Mouse (Mus musculus): ENCODE results near the gene Npepps. TPM values are rescaled to one million over a fixed set of nuclear protein-coding genes. Genes with fewer than 3 reads are reported as not detected.

The Npepps gene
- polyA plus RNA-seq, 1 experiment from 2014 or later, result 76.0 TPM

- H3K4me3 ChIP-seq, result no peak overlapping the region
- H3K36me3 ChIP-seq, result peaks cover 70% of the 10 kb centered on the region
- H3K9ac ChIP-seq, result no peak overlapping the region
- H3K27ac ChIP-seq, result no peak overlapping the region
- H3K4me1 ChIP-seq, result no peaks in the 10 kb centered on the region
- no peaks in the 10 kb centered on the region for H3K9me3 ChIP-seq
- WGBS, result 92% methylated on average over 2 of the region's 2 CpGs
- no peak for ATAC-seq (ENCODE audit: borderline replicate concordance, extremely low read depth, low FRiP score, low TSS enrichment)
- H3K4me2 ChIP-seq, result no peak overlapping the region
- H3K27me3 ChIP-seq, result no peaks in the 10 kb centered on the region
Measured at GRCm38 (mm10) chr11:97221611-97222010, 58.8 kb downstream of the Npepps start.

GRCm38 (mm10) chr11:97220211-97220610, 60.2 kb downstream of the Npepps start:
- H3K27ac ChIP-seq, result no peak overlapping the region
- H3K4me3 ChIP-seq, result no peak overlapping the region
- no peak overlapping the region for H3K4me2 ChIP-seq
- WGBS, result 74% methylated on average over 3 of the region's 3 CpGs
- H3K9me3 ChIP-seq, result no peaks in the 10 kb centered on the region
- H3K4me1 ChIP-seq, result no peaks in the 10 kb centered on the region
- H3K27me3 ChIP-seq, result no peaks in the 10 kb centered on the region
- no peak for ATAC-seq (ENCODE audit: borderline replicate concordance, extremely low read depth, low FRiP score, low TSS enrichment)
- H3K9ac ChIP-seq, result no peak overlapping the region
- H3K36me3 ChIP-seq, result peaks cover 75% of the 10 kb centered on the region

DNA sequence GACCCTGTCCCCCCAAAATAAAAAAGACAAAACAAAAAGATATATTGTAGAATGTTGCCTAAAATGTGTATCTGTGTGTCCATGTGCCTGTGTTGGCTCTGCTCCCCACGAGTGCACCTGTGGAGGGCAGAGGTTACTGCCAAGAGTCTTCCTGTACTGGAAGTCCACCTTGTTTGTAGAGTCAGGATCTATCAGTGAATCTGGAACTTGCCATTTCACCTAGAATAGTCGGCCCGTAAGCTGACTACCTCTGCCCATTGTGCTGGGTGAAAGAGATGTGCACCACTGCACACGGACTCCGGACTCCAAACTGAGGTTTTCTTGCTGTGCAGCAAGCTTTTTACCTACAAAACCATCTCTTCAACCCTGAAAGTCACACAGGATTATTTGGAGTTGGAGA, 66.0 kb downstream of the Npepps start:
- ATAC-seq (ENCODE audit: borderline replicate concordance, extremely low read depth, low FRiP score, low TSS enrichment), result no peak

GRCm38 (mm10) chr11:97210728-97211400, 69.6 kb downstream of the Npepps start:
- no peak overlapping the region for H3K27ac ChIP-seq
- WGBS, result 83% methylated on average over 9 of the region's 9 CpGs
- no peak overlapping the region for H3K4me3 ChIP-seq
- H3K27me3 ChIP-seq, result no peaks in the 10 kb centered on the region
- H3K4me1 ChIP-seq, result no peaks in the 10 kb centered on the region
- H3K9ac ChIP-seq, result no peak overlapping the region
- no peak for ATAC-seq (ENCODE audit: borderline replicate concordance, extremely low read depth, low FRiP score, low TSS enrichment)
- no peaks in the 10 kb centered on the region for H3K9me3 ChIP-seq
- H3K4me2 ChIP-seq, result no peak overlapping the region
- peaks cover 82% of the 10 kb centered on the region for H3K36me3 ChIP-seq

More for the DNA sequence above, 66.0 kb downstream of the Npepps start:
- H3K27me3 ChIP-seq, result no peaks in the 10 kb centered on the region
- no peak overlapping the region for H3K4me3 ChIP-seq
- no peak overlapping the region for H3K27ac ChIP-seq
- H3K9ac ChIP-seq, result no peak overlapping the region
- no peaks in the 10 kb centered on the region for H3K4me1 ChIP-seq
- no peaks in the 10 kb centered on the region for H3K9me3 ChIP-seq
- H3K4me2 ChIP-seq, result no peak overlapping the region
- peaks cover 83% of the 10 kb centered on the region for H3K36me3 ChIP-seq
- 89% methylated on average over 5 of the region's 5 CpGs for WGBS

GRCm38 (mm10) chr11:97207011-97207422, 73.4 kb downstream of the Npepps start:
- H3K9ac ChIP-seq, result no peak overlapping the region
- H3K27ac ChIP-seq, result no peak overlapping the region
- no peak for ATAC-seq (ENCODE audit: borderline replicate concordance, extremely low read depth, low FRiP score, low TSS enrichment)
- peaks cover 47% of the 10 kb centered on the region for H3K36me3 ChIP-seq
- H3K4me2 ChIP-seq, result no peak overlapping the region
- H3K4me1 ChIP-seq, result no peaks in the 10 kb centered on the region
- 71% methylated on average over 8 of the region's 8 CpGs for WGBS
- H3K9me3 ChIP-seq, result no peaks in the 10 kb centered on the region
- no peaks in the 10 kb centered on the region for H3K27me3 ChIP-seq
- no peak overlapping the region for H3K4me3 ChIP-seq

GRCm38 (mm10) chr11:97199519-97199918, 80.9 kb downstream of the Npepps start:
- no peaks in the 10 kb centered on the region for H3K36me3 ChIP-seq
- no peak for ATAC-seq (ENCODE audit: borderline replicate concordance, extremely low read depth, low FRiP score, low TSS enrichment)
- H3K9me3 ChIP-seq, result no peaks in the 10 kb centered on the region
- H3K9ac ChIP-seq, result no peak overlapping the region
- no peak overlapping the region for H3K4me3 ChIP-seq
- no peak overlapping the region for H3K4me2 ChIP-seq
- no peak overlapping the region for H3K27ac ChIP-seq
- 72% methylated on average over 6 of the region's 6 CpGs for WGBS
- no peaks in the 10 kb centered on the region for H3K4me1 ChIP-seq
- no peaks in the 10 kb centered on the region for H3K27me3 ChIP-seq

DNA sequence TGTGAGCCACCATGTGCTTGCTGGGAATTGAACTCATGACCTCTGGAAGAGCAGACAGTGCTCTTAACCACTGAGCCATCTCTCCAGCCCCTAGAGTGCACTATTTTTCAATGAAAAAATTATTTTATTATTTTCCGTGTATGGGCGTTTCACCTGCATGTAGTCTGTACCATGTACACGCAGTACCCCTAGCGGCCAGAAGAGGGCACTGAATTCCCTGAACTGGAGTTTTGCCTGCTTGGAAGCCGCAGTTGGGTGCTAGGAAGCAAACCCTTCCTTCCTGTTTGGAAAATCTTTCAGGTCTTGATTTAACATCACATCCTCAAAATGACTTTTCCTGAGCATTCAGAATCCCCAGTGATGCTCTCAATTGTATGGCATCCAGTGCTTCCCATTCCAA, 81.8 kb downstream of the Npepps start:
- H3K9me3 ChIP-seq, result no peaks in the 10 kb centered on the region
- H3K36me3 ChIP-seq, result no peaks in the 10 kb centered on the region
- no peak overlapping the region for H3K4me2 ChIP-seq
- no peak for ATAC-seq (ENCODE audit: borderline replicate concordance, extremely low read depth, low FRiP score, low TSS enrichment)
- H3K4me3 ChIP-seq, result no peak overlapping the region
- H3K27me3 ChIP-seq, result no peaks in the 10 kb centered on the region
- no peak overlapping the region for H3K27ac ChIP-seq
- no peak overlapping the region for H3K9ac ChIP-seq
- WGBS, result 18% methylated on average over 5 of the region's 5 CpGs
- no peaks in the 10 kb centered on the region for H3K4me1 ChIP-seq

GRCm38 (mm10) chr11:97197021-97197420, 83.4 kb downstream of the Npepps start:
- 74% methylated on average over 8 of the region's 8 CpGs for WGBS

DNA sequence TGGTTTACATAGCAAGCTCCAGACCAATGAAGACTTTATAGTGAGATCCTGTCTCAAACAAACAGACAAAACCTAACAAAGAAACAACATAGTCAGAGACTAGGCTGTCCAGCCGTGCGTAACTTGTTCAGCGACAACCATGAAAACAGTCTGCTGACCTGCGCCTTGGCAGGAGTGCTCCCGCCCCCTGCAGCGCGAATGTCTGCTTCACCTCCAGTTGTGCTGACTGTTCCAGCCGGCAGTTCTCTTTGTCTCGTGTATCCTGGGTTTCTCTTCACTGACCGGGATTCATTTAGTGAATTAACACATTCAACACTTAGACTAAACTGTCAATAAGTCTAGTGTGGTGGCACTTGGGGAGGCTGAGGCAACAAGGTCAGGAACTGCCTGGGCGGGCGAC, 83.9 kb downstream of the Npepps start:
- Histone ChIP-seq H3K4me2 (no peak overlapping the region), H3K27me3 (no peaks in the 10 kb centered on the region), H3K9ac (no peak overlapping the region), H3K4me3 (no peak overlapping the region), H3K9me3 (no peaks in the 10 kb centered on the region), H3K36me3 (no peaks in the 10 kb centered on the region), H3K27ac (no peak overlapping the region), H3K4me1 (no peaks in the 10 kb centered on the region)
- no peak for ATAC-seq (ENCODE audit: borderline replicate concordance, extremely low read depth, low FRiP score, low TSS enrichment)
- WGBS, result 71% methylated on average over 12 of the region's 12 CpGs

More at GRCm38 (mm10) chr11:97197021-97197420, 83.4 kb downstream of the Npepps start:
- no peak for ATAC-seq (ENCODE audit: borderline replicate concordance, extremely low read depth, low FRiP score, low TSS enrichment)
- no peaks in the 10 kb centered on the region for H3K36me3 ChIP-seq
- no peaks in the 10 kb centered on the region for H3K27me3 ChIP-seq
- no peak overlapping the region for H3K4me3 ChIP-seq
- H3K4me2 ChIP-seq, result no peak overlapping the region
- no peaks in the 10 kb centered on the region for H3K9me3 ChIP-seq
- H3K27ac ChIP-seq, result no peak overlapping the region
- no peak overlapping the region for H3K9ac ChIP-seq
- H3K4me1 ChIP-seq, result no peaks in the 10 kb centered on the region

- no peak overlapping the region for H3K4me3 ChIP-seq
- H3K27me3 ChIP-seq, result no peaks in the 10 kb centered on the region
- no peak for ATAC-seq (ENCODE audit: borderline replicate concordance, extremely low read depth, low FRiP score, low TSS enrichment)
Measured at GRCm38 (mm10) chr11:97192621-97192951, 87.9 kb downstream of the Npepps start.

DNA sequence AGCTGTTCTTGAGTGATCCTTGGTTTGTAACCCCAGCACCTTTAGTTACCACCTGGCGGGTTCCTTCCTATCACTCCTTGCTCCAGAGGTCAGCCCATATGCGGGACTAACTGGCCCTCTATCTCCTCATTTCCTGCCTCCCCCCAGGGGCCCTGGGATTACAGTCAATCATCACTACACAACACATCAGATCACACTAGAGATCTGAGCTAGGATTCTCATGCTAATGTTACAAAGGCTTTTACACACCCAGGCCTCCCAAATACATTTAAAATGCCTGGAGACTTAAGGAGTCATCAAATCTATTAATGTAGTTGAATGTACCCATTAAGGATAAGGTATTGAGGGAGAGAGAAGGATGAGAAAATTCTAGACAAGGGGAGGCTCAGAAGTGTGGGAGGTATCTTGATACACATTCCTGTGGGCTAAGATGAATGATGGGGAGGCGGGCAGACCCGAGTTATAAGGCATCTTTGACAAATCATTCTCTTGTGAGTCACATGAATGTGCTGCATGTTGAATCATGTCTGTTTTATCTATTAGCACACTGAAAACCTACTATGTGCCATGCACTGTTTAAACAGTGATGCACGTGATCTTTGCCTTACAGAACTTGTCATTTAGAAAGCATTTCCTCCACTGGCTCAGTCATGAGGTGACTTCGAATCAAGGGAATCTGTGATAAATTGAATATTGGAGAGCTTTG, 88.4 kb downstream of the Npepps start:
- peaks cover 3% of the 10 kb centered on the region; the same call in 1 of the 2 replicates for H3K36me3 ChIP-seq
- no peaks in the 10 kb centered on the region for H3K9me3 ChIP-seq
- peaks cover 12% of the 10 kb centered on the region for H3K4me1 ChIP-seq
- H3K4me3 ChIP-seq, result no peak overlapping the region
- H3K9ac ChIP-seq, result no peak overlapping the region
- WGBS, result 57% methylated on average over 6 of the region's 6 CpGs
- ATAC-seq (ENCODE audit: borderline replicate concordance, extremely low read depth, low FRiP score, low TSS enrichment), result no peak
- H3K4me2 ChIP-seq, result no peak overlapping the region
- H3K27ac ChIP-seq, result no peak overlapping the region
- H3K27me3 ChIP-seq, result no peaks in the 10 kb centered on the region

More at GRCm38 (mm10) chr11:97192621-97192951, 87.9 kb downstream of the Npepps start:
- Histone ChIP-seq H3K9me3 (no peaks in the 10 kb centered on the region), H3K4me1 (peaks cover 12% of the 10 kb centered on the region), H3K9ac (no peak overlapping the region), H3K36me3 (peaks cover 3% of the 10 kb centered on the region; the same call in 1 of the 2 replicates), H3K27ac (no peak overlapping the region), H3K4me2 (no peak overlapping the region)

DNA sequence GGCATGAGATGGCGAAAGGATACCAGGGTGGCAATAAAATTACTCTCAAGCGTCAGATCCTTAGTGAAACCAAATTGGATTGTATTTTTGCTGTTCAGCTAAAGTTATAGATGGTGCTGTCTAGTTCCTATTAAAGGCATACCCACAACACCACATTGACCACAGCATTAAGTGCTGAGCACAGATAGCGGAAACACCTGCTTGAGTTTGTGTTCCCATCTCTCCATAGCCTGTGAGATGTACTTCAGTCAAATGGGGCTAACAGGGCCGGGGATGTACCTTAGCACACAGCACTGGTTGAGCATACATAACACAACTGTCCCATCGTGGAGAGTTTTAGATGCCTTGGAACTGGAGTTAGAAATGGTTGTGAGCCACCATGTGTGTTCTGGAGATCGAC, 89.4 kb downstream of the Npepps start:
- ATAC-seq (ENCODE audit: borderline replicate concordance, extremely low read depth, low FRiP score, low TSS enrichment), result no peak
- H3K36me3 ChIP-seq, result peaks cover 10% of the 10 kb centered on the region; the same call in 1 of the 2 replicates
- 84% methylated on average over 6 of the region's 6 CpGs for WGBS

More for the DNA sequence above, 89.4 kb downstream of the Npepps start:
- Histone ChIP-seq H3K27me3 (no peaks in the 10 kb centered on the region), H3K9ac (no peak overlapping the region), H3K27ac (no peak overlapping the region), H3K9me3 (no peaks in the 10 kb centered on the region), H3K4me2 (no peak overlapping the region), H3K4me1 (peaks cover 19% of the 10 kb centered on the region), H3K4me3 (no peak overlapping the region)

Measured in lung, embryonic 15.5 days (tissue).